Mouse (Mus musculus) heart, embryonic 13.5 days (tissue): Measurements from ENCODE around the gene Tmed6. TPM values are rescaled to one million over a fixed set of nuclear protein-coding genes. Genes with fewer than 3 reads are reported as not detected.
"Not testable (repeated sequence)": the region's sequence is repeated elsewhere in the genome, so short reads cannot be mapped to it uniquely, and the experiment has no call there.

Source experiments
- ATAC-seq: fragments of 200-750 bp; cut with Nextera tagmentation; 2 replicates; pipeline ENCODE4 v1.8.0; 2017; ENCODE audit warnings: moderate TSS enrichment; ENCODE audit not compliant: insufficient number of reproducible peaks, low FRiP score, low TSS enrichment; ENCODE audit errors: extremely low read depth
- H3K27ac ChIP-seq: fragments of 300-500 bp; sonication (generic); replicated peaks from 2 replicates; pipeline ENCODE4 v1.5.1; 2015; ENCODE audit warnings: moderate library complexity, mild to moderate bottlenecking, inconsistent platforms
- H3K27me3 ChIP-seq: fragments of 300-500 bp; sonication (generic); replicated peaks from 2 replicates; pipeline ENCODE4 v1.6.1; 2015; ENCODE audit warnings: mild to moderate bottlenecking, inconsistent platforms
- H3K36me3 ChIP-seq: fragments of 300-500 bp; sonication (generic); 2 replicates; pipeline ENCODE4 v1.6.1; 2015; ENCODE audit warnings: mild to moderate bottlenecking, inconsistent platforms
- H3K4me1 ChIP-seq: fragments of 300-500 bp; sonication (generic); 2 replicates; pipeline ENCODE4 v1.6.1; 2015; ENCODE audit warnings: inconsistent platforms
- H3K4me2 ChIP-seq: fragments of 300-500 bp; sonication (generic); 2 replicates; pipeline ENCODE4 v1.6.1; 2015; ENCODE audit warnings: inconsistent platforms, mild to moderate bottlenecking, moderate library complexity
- H3K4me3 ChIP-seq: fragments of 300-500 bp; sonication (generic); 2 replicates; pipeline ENCODE4 v1.5.1; 2015; ENCODE audit warnings: moderate library complexity, mild to moderate bottlenecking, inconsistent platforms
- H3K9ac ChIP-seq: fragments of 300-500 bp; sonication (generic); 2 replicates; pipeline ENCODE4 v1.6.1; 2015; ENCODE audit warnings: inconsistent platforms, mild to moderate bottlenecking, moderate library complexity
- H3K9me3 ChIP-seq: fragments of 300-500 bp; sonication (generic); 2 replicates; pipeline ENCODE4 v1.6.1; 2016; ENCODE audit warnings: inconsistent platforms
- WGBS: fragments of 180-500 bp; shearing (Covaris S2); methylation state at CpG from one replicate; pipeline ENCODE4 v1.1.7; 2015; ENCODE audit warnings: mixed read lengths; 5-methylcytosine and 5-hydroxymethylcytosine counted together
- polyA plus RNA-seq: library from polyadenylated mRNA; unstranded; fragments of >200 nt; fragmentation: Nextera tagmentation; extraction: Ambion mirVana; gene quantifications from 2 replicates; pipeline ENCODE4 v1.2.1, GENCODE M21; 2015

The Tmed6 gene
- polyA plus RNA-seq = 0.41 TPM in 1 of 2 replicates, not detected in the other

DNA sequence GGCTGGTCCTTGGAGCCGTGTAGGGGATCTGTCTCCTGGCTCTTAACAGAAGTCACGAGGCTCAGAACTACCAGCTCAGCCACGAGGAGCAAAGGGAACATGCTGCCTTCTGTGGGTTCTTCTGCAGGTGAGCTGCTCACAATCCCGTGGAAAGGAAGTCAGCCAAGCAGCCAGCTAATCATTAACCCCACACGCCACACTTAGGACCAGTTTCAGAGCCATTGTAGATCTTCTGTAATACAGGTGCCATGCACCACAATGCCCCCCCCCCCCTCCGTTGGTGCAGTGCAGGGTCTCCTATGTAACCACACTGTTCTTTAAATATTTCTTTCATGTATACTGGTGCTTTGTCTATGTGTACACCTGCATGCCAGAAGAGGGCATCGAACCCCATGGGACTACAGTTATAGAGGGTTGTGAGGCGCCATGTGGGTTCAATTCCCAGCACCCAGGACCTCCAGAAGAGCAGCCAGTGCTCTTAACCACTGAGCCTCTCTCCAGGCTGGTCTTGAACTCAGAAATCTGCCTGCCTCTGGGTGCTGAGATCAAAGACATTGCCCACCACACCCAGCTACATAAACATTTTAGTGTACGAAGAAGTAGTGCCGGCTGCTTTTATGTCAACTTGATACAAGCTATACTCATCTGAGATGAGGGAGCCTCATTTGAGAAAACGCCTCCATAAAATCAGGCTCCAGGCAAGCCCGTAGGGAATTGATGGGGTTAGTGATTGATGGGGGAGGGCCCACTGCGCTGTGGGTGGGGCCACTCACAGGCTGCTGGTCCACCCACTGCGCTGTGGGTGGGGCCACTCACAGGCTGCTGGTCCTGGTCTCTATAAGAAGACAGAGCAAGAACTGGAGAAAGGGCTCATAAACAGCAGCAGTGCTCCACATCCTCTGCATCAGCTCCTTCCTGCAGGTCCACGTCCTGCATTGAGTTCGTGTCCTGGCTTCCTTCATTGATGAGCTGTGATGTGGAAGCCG, at the start of gene Tmed6:
Gene Tmed6 (minus strand): TSS at position 134 of the 986 bp plus-strand sequence.
- Histone ChIP-seq H3K9ac (no peak within 1 kb of the TSS), H3K9me3 (no peaks in the 10 kb centered on the region), H3K4me1 (no peaks in the 10 kb centered on the region), H3K36me3 (peaks cover 28% of the 10 kb centered on the region), H3K4me2 (no peak within 1 kb of the TSS), H3K27ac (no peak within 1 kb of the TSS), H3K27me3 (no peaks in the 10 kb centered on the region), H3K4me3 (no peak within 1 kb of the TSS)
- ATAC-seq = no peak
- 53% methylated on average over 17 of the region's 17 CpGs for WGBS

DNA sequence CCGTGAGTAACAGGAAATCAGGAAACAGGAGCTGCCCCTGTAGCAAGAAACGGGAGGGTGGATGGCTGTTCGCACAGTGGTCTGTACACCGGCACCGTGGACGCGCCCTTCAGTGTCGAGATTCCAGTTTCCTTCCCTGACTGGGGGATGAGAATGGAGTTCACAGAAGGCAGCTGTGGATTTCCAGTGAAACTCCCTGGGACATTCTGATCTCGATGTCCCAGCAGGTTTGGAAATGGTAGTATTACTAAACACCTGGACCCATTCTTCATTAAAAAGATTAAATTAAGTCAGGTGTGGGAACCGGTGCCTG, 49.5 kb upstream of the Tmed6 start:
- H3K36me3 ChIP-seq = no peaks in the 10 kb centered on the region
- ATAC-seq = no peak
- 48% methylated on average over 10 of the region's 10 CpGs for WGBS
- H3K9me3 ChIP-seq = no peaks in the 10 kb centered on the region
- H3K4me2 ChIP-seq = peak overlapping the region; percentile 58
- peaks cover 30% of the 10 kb centered on the region for H3K4me1 ChIP-seq
- H3K27ac ChIP-seq = peak overlapping the region; percentile 45
- H3K9ac ChIP-seq = peak overlapping the region; percentile 73
- no peaks in the 10 kb centered on the region for H3K27me3 ChIP-seq
- H3K4me3 ChIP-seq = peak overlapping the region; percentile 20; the same call in 1 of the 2 replicates

DNA sequence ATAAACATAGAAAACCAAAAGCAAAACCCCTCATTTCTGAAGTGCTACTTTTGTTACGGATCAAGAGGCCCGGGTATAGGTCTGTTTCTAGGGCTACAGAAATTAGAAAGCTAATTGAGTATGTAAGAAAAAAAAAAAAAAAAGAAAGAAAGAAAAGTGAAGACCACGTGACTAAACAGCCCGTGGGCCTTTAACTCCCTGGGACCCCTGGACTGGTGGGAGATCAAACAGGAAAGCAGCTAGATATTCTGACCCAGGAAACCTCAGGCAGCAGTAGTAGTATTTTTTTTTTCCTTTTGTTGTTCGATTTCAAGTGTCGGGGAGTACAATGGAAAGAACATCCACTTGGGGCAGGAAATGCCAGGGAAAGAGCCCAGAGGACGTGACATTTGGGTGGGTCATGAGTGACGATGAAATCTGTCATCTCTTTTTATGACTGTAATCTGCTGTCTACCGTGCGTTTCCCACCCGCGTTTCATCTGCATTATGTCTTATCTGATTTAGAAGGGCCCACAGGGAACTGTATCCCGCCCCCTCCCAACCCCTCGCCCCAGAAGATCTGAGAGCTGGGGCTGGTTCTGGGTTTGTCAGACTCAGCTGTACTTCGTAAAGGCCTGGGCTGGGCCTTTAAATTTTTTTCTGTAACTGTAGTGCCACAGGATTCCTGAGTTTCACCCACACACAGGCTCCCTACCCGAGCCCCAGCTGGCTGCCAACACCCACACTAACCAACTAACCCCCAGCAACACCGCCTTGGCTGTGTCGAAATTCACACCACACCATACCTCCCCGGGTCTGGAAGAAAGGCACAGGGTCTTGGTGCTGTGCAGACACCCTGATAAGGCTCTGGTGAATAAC, 48.9 kb upstream of the Tmed6 start:
- Histone ChIP-seq H3K4me2 (peak overlapping the region; percentile 58), H3K9me3 (no peaks in the 10 kb centered on the region), H3K27ac (peak overlapping the region; percentile 45), H3K9ac (peak overlapping the region; percentile 73), H3K4me1 (peaks cover 26% of the 10 kb centered on the region), H3K27me3 (no peaks in the 10 kb centered on the region), H3K4me3 (peak overlapping the region; percentile 20; the same call in 1 of the 2 replicates), H3K36me3 (no peaks in the 10 kb centered on the region)
- 37% methylated on average over 19 of the region's 19 CpGs for WGBS
- no peak for ATAC-seq

DNA sequence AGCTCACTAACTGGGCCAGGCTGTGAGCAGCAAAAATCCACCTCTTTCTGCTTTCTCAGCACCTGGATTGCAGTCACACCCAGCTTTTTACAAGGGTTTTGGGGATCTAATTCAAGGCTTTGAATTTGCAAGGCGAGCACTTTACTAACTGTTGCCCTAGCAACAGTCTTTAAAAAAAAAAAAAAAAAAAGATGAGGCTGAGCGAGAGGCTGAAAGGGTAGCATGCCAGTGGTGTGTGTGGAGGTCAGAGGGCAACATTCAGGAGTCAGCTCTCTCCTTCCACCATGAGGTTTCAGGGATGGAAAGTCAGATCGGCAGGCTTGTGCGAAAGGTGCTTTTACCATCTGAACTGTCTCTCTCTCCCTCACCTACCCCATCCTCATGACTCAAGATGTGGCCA, 47.8 kb upstream of the Tmed6 start:
- ATAC-seq = no peak
- H3K4me2 ChIP-seq = no peak overlapping the region
- H3K27me3 ChIP-seq = no peaks in the 10 kb centered on the region
- no peaks in the 10 kb centered on the region for H3K9me3 ChIP-seq
- H3K36me3 ChIP-seq = no peaks in the 10 kb centered on the region
- H3K4me3 ChIP-seq = no peak overlapping the region
- no peak overlapping the region for H3K27ac ChIP-seq
- no peak overlapping the region for H3K9ac ChIP-seq
- WGBS = 73% methylated on average over 4 of the region's 4 CpGs
- H3K4me1 ChIP-seq = peaks cover 15% of the 10 kb centered on the region

DNA sequence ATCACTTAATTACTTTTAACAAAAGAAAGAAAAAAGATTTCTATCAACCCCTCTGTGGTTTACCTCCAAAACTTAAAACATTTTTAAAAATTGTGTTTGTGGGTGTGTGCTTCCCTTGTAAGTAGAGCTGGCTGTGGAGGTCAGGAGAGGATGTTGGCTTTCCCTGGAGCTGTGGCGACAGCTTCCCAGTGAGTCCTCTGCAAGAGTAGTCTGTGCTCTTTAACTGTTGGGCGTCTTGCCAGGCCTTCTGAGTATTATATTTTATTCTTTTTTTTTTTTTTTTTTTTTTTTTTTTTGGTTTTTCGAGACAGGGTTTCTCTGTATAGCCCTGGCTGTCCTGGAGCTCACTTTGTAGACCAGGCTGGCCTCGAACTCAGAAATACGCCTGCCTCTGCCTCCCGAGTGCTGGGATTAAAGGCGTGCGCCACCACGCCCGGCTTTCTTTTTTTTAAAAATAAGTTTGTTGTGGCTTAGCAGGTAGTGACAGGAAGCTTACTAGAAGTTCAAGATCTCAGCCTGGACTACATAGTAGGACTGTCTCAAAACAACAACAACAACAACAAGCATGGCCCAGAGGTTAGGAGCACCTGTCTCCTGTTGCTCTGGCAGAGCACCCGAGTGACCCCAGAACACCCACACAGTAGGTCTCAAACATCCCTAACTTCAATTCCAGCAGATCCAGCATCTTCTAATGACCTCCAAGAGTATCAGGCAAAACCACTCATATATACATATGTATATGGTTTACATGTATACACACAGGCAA, 46.1 kb upstream of the Tmed6 start:
- Histone ChIP-seq H3K4me3 (no peak overlapping the region), H3K9ac (no peak overlapping the region), H3K9me3 (no peaks in the 10 kb centered on the region), H3K27me3 (no peaks in the 10 kb centered on the region), H3K4me1 (peaks cover 15% of the 10 kb centered on the region), H3K4me2 (no peak overlapping the region), H3K36me3 (no peaks in the 10 kb centered on the region), H3K27ac (no peak overlapping the region)
- WGBS = 80% methylated on average over 10 of the region's 11 CpGs
- ATAC-seq = no peak

DNA sequence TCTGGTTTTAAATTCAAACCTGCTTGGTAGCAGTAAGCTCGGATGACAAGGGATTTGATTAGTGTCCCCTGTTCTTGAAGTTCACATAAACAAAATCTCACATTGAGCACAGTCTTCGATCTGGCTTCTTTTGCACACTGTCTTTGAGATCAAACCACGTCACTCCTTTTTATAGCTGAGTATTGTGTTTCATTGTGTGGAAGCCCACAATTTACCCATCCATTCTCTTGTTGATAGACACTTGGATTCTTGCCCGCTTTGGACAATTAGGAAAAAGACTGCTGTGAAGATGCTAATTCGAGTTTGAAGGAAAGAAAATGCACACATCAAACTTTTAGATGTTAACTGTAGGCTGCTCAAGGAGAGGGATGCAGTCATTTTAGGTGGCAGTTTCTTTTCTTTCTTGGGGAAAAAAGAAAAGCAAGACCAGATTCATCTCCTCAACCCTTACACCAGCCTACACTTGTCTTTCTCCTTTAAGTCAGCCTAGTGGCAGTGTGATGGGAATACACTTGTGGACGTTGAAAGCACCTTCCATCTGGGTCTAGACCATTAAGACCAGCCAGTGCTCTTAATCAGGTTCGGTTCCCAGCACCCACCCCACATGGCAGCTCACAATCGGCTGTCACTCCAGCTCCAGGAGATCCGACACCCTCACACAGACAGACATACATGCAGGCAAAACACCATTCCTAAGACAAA, 45.3 kb upstream of the Tmed6 start:
- no peaks in the 10 kb centered on the region for H3K9me3 ChIP-seq
- WGBS = 77% methylated on average over 9 of the region's 9 CpGs
- peaks cover 12% of the 10 kb centered on the region for H3K4me1 ChIP-seq
- no peaks in the 10 kb centered on the region for H3K27me3 ChIP-seq
- H3K9ac ChIP-seq = no peak overlapping the region
- no peak overlapping the region for H3K4me3 ChIP-seq
- no peak for ATAC-seq
- H3K36me3 ChIP-seq = no peaks in the 10 kb centered on the region
- no peak overlapping the region for H3K4me2 ChIP-seq
- H3K27ac ChIP-seq = no peak overlapping the region

DNA sequence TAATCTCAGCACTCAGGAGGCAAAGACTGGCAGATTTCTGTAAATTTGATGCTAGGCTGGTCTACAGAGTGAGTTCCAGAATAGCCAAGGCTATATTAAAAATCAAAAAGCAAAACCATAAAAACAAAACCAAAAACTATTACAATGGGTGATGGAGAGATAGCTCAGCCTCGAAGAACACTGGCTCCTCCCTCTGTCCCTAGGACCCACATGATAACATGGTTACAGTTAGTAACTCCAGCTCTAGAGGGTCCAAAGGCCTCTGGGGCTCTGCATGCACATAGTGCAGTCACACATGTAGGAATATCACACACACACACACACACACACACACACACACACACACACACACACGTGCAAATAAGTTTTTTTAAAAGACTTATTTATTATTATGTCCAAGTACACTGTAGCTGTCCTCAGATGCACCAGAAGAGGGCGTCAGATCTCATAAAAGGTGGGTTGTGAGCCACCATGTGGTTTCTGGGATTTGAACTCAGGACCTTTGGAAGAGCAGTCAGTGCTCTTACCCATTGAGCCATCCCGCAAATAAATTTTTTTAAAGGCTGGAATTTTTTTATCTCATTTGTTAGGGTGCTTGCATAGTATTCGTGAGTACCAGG, 44.5 kb upstream of the Tmed6 start:
- Histone ChIP-seq H3K36me3 (no peaks in the 10 kb centered on the region), H3K27ac (no peak overlapping the region), H3K9me3 (no peaks in the 10 kb centered on the region), H3K4me3 (no peak overlapping the region), H3K9ac (no peak overlapping the region), H3K4me2 (no peak overlapping the region), H3K27me3 (no peaks in the 10 kb centered on the region), H3K4me1 (peaks cover 8% of the 10 kb centered on the region)
- 78% methylated on average over 5 of the region's 5 CpGs for whole genome bisulfite sequencing
- ATAC-seq = no peak

DNA sequence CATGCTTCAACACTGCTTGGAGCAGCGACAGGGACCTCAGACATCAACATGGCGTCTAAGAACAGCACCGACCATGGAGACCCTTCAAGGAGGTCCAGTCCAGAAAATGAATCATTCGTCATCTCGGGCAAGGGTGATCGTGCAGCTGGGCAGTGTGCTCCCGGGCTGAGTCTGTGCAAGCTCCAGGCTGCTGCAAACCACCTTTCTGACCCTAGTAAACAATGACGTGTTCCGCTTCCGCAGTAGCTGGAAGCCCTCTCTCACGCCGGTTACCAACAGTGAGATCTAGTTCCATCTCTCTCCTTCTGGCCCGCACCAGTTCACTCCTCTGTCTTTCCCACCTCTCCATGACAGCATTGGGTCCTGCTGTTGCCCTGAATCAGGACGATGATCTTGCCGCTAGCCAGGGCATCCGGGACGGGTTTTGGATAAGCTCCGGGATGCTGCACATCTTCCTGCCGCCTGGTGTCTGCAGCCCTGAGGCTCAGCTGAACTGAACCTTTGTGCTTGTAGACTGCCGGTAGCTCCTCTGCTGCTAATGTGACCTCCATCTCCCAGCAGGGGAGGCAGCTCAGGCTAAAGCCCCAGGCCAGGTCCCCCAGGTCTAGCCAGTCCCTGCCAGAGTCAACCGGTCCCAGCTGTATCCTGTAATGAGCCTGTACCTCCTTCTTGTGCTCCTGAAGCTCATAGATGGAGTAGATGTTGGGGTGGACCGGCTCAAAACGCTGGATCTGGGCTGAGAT, 43.7 kb upstream of the Tmed6 start:
- Histone ChIP-seq H3K4me1 (peaks cover under 1% of the 10 kb centered on the region; the same call in 1 of the 2 replicates), H3K4me3 (peak overlapping the region; percentile 23), H3K27ac (no peak overlapping the region), H3K9me3 (no peaks in the 10 kb centered on the region), H3K27me3 (no peaks in the 10 kb centered on the region), H3K4me2 (peak overlapping the region; percentile 44), H3K9ac (peak overlapping the region; percentile 44; the same call in 1 of the 2 replicates), H3K36me3 (no peaks in the 10 kb centered on the region)
- WGBS = 65% methylated on average over 23 of the region's 23 CpGs
- no peak for ATAC-seq

DNA sequence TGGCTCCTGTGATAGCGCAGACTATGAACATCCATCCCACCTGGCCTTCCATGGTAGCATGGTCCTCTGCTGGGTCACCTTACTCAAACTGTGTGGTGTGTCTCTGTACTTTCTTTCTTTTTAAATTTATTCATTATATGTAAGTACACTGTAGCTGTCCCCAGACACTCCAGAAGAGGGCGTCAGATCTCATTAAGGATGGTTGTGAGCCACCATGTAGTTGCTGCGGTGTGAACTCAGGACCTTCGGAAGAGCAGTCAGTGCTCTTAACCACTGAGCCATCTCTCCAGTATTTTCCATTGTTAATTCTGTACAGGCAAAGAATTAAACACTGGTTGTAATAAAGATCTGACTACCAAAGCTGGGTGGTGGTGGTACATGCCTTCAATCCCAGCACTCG, 42.6 kb upstream of the Tmed6 start:
- not testable (repeated sequence) for H3K4me3 ChIP-seq, H3K9me3 ChIP-seq, H3K4me1 ChIP-seq, ATAC-seq, H3K27me3 ChIP-seq, H3K27ac ChIP-seq, H3K9ac ChIP-seq, H3K36me3 ChIP-seq, H3K4me2 ChIP-seq
- WGBS = 90% methylated on average over 5 of the region's 5 CpGs

DNA sequence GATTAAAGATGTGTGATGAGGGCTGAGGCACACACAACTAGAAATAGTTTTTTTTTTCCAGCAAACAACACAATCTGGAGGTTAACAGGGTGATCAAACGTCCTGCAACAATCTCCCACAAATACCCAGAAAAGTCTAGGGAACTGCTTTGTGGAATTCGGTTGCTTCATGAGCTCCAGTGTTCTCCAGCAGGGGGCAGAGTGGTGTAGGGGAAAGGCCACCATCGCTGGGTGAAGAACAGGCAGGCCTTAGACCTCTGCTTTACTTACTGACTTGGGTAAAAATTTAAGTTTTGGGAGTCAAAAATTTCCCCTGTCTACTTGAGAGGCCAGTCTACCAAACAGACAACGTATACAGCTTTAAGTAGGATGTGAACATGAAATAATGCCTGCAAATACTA, 39.1 kb upstream of the Tmed6 start:
- Histone ChIP-seq H3K27ac (no peak overlapping the region), H3K4me3 (no peak overlapping the region), H3K27me3 (no peaks in the 10 kb centered on the region), H3K4me2 (no peak overlapping the region), H3K4me1 (no peaks in the 10 kb centered on the region), H3K9ac (no peak overlapping the region), H3K36me3 (no peaks in the 10 kb centered on the region), H3K9me3 (no peaks in the 10 kb centered on the region)
- 13% methylated on average over 4 of the region's 4 CpGs for WGBS
- no peak for ATAC-seq
